ENCODE assay signal across 17 mouse cellular contexts in the genomic region with DNA sequence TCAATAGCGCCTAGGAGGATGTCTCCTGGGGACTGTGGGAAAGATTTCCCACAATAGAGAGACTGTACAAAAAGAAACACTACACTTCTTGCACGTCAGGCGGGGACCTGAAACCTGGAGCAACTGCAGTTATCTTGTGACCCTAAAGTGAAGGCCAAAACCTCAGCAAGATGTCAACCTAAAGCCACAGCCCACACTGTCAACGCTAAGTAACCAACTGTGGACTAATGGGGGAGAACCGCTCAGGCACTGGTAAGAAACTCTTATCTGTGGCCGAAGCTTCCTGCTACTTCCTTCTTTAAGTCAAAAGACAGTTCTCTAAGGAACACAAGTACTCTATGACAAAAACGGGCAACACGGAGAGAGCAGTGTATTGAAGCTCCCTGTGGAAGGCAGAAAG. TPM values are rescaled to one million over a fixed set of nuclear protein-coding genes. Genes with fewer than 3 reads are reported as not detected.
DNase-seq lines count a peak whose midpoint lies in the region; ATAC-seq and TF ChIP-seq lines count a peak whose summit lies in the region.
"Had no signal": no experiment of that assay in that cellular context is flagged by ENCODE, and none has a peak within 500 bp of the region (broad histone marks: within the 10 kb centered on the region; RNA-seq: fewer than 3 reads in every experiment).

No protein-coding gene starts in this region.

- no peak for TF ChIP-seq CTCF in spleen, adult 2 months (IDR thresholded peaks at IDR 0.05; ENCODE audit: extremely low read depth, insufficient read depth, insufficient read length, insufficient replicate concordance)

- WGBS in heart, embryonic 16.5 days, result 46% methylated on average over 8 of the region's 8 CpGs
- 10% methylated on average over 8 of the region's 8 CpGs for WGBS in spleen, adult 2 months
- WGBS in liver, embryonic 12.5 days (ENCODE audit: insufficient replicate concordance), result 18% methylated on average over 8 of the region's 8 CpGs

- TF ChIP-seq POLR2A in spleen, adult 2 months (IDR thresholded peaks at IDR 0.05; ENCODE audit: low read depth, low read length), result no peak

- no peaks in the 10 kb centered on the region for H3K27me3 ChIP-seq in heart, embryonic 16.5 days (ENCODE audit: control insufficient read depth, insufficient read depth, low read length)
- no peaks in the 10 kb centered on the region for H3K27me3 ChIP-seq in spleen, adult 2 months (ENCODE audit: control insufficient read depth, insufficient read depth, low read length)
- H3K27me3 ChIP-seq in liver, embryonic 12.5 days (replicated peaks), result no peaks in the 10 kb centered on the region
- no peaks in the 10 kb centered on the region for H3K27me3 ChIP-seq in splenic B cell, adult 2 months (ENCODE audit: control insufficient read depth, insufficient read depth, low read length, poor library complexity, severe bottlenecking)

- no peak for DNase-seq in heart, adult 11 months
- no peak for DNase-seq in spleen, adult 2 months (ENCODE audit: low read depth in 1 of 2, low spot score in 2 of 2)
- DNase-seq in spleen, postnatal 4 days (ENCODE audit: low spot score in 2 of 2), result no peak
- DNase-seq in splenic B cell, adult 2 months (ENCODE audit: low read depth, low spot score), result peak; percentile 52
- DNase-seq in right cerebral cortex, postnatal 4 days, result no peak
- DNase-seq in urinary bladder, postnatal 25 days (ENCODE audit: low spot score), result no peak
- DNase-seq: adrenal gland, adult 8-10 months; cerebellum, postnatal 36 days; gastrocnemius, postnatal 14 days; kidney, postnatal 4 days; lung, postnatal 36 days had no signal

- ATAC-seq in heart, embryonic 16.5 days (replicated peaks; ENCODE audit: extremely low read depth, insufficient read depth, low FRiP score), result no peak; the same call in 1 of the 2 replicates
- ATAC-seq in liver, embryonic 12.5 days, result 0 out of 2 replicates have a peak, but pooled peaks have one; percentile 12
- ATAC-seq: forebrain, embryonic 14.5 days had no signal

- H3K36me3 ChIP-seq in heart, embryonic 16.5 days (ENCODE audit: control insufficient read depth, insufficient read depth), result peaks cover 13% of the 10 kb centered on the region
- no peaks in the 10 kb centered on the region for H3K36me3 ChIP-seq in spleen, adult 2 months (ENCODE audit: control insufficient read depth, insufficient read depth, low read length)
- H3K36me3 ChIP-seq in liver, embryonic 12.5 days, result peaks cover 73% of the 10 kb centered on the region
- H3K36me3 ChIP-seq in splenic B cell, adult 2 months (ENCODE audit: control insufficient read depth, insufficient read depth, low read length, poor library complexity, severe bottlenecking), result no peaks in the 10 kb centered on the region

- peak overlapping the region; percentile 95 for H3K27ac ChIP-seq in heart, embryonic 16.5 days (ENCODE audit: low read length)
- peak overlapping the region; percentile 53 for H3K27ac ChIP-seq in spleen, adult 2 months (ENCODE audit: insufficient read depth, low read length)
- peak overlapping the region; percentile 61 for H3K27ac ChIP-seq in liver, embryonic 12.5 days

- no peak overlapping the region for H3K4me2 ChIP-seq in heart, embryonic 16.5 days (ENCODE audit: low read depth, low read length)
- H3K4me2 ChIP-seq in liver, embryonic 12.5 days, result peak overlapping the region; percentile 13; the same call in 1 of the 2 replicates

- H3K4me3 ChIP-seq in heart, embryonic 16.5 days (ENCODE audit: low read length), result no peak overlapping the region
- no peak overlapping the region for H3K4me3 ChIP-seq in spleen, adult 2 months (ENCODE audit: extremely low read depth, insufficient read depth, insufficient read length)
- H3K4me3 ChIP-seq in liver, embryonic 12.5 days, result no peak overlapping the region

- H3K9ac ChIP-seq in heart, embryonic 16.5 days (ENCODE audit: low read length), result peak overlapping the region; percentile 65; the same call in 1 of the 2 replicates
- H3K9ac ChIP-seq in liver, embryonic 12.5 days, result no peak overlapping the region

- peaks cover 59% of the 10 kb centered on the region for H3K4me1 ChIP-seq in heart, embryonic 16.5 days (ENCODE audit: control insufficient read depth, insufficient read depth, low read length)
- H3K4me1 ChIP-seq in spleen, adult 2 months (ENCODE audit: control insufficient read depth, insufficient read depth, insufficient read length), result peaks cover 12% of the 10 kb centered on the region; the same call in 1 of the 2 replicates
- H3K4me1 ChIP-seq in liver, embryonic 12.5 days, result peaks cover 69% of the 10 kb centered on the region

- no peaks in the 10 kb centered on the region for H3K9me3 ChIP-seq in heart, embryonic 16.5 days (replicated peaks; ENCODE audit: control insufficient read depth, low read length)
- H3K9me3 ChIP-seq in liver, embryonic 12.5 days (replicated peaks), result no peaks in the 10 kb centered on the region

RNA-seq across cellular contexts. Expression of gene AI413582, which starts 22.7 kb away (rescaled TPM):
- 22.2 and 22.6 TPM in 2 replicates for polyA plus RNA-seq in heart, embryonic 16.5 days (2015; fragmentation: Nextera tagmentation; extraction: Ambion mirVana)
- polyA plus RNA-seq in spleen, adult 2 months (2012; rRNA removed), result 72.6 and 89.9 TPM in 2 replicates
- polyA plus RNA-seq in liver, embryonic 12.5 days (2016; fragmentation: Nextera tagmentation; extraction: Ambion mirVana), result 14.1 and 16.8 TPM in 2 replicates

RNA-seq across cellular contexts. Expression of gene Hmga1, which starts 31.9 kb away (rescaled TPM):
- polyA plus RNA-seq in heart, embryonic 16.5 days (2015; fragmentation: Nextera tagmentation; extraction: Ambion mirVana), result 135 and 186 TPM in 2 replicates
- 78.5 and 124 TPM in 2 replicates for polyA plus RNA-seq in spleen, adult 2 months (2012; rRNA removed)
- 295 and 306 TPM in 2 replicates for polyA plus RNA-seq in liver, embryonic 12.5 days (2016; fragmentation: Nextera tagmentation; extraction: Ambion mirVana)

RNA-seq across cellular contexts. Expression of gene Nudt3, which starts 35.1 kb away (rescaled TPM):
- polyA plus RNA-seq in heart, embryonic 16.5 days (2015; fragmentation: Nextera tagmentation; extraction: Ambion mirVana), result 162 and 176 TPM in 2 replicates
- 43.2 and 55.6 TPM in 2 replicates for polyA plus RNA-seq in spleen, adult 2 months (2012; rRNA removed)
- 51.2 and 53.9 TPM in 2 replicates for polyA plus RNA-seq in liver, embryonic 12.5 days (2016; fragmentation: Nextera tagmentation; extraction: Ambion mirVana)

RNA-seq across cellular contexts. Expression of gene RPS10-NUDT3, which starts 46.8 kb away (rescaled TPM):
- polyA plus RNA-seq in heart, embryonic 16.5 days (2015; fragmentation: Nextera tagmentation; extraction: Ambion mirVana), result not detected in 2 replicates
- polyA plus RNA-seq in spleen, adult 2 months (2012; rRNA removed), result not detected in 2 replicates
- polyA plus RNA-seq in liver, embryonic 12.5 days (2016; fragmentation: Nextera tagmentation; extraction: Ambion mirVana), result not detected in 2 replicates
- polyA plus RNA-seq: embryonic facial prominence, embryonic 14.5 days; forebrain, embryonic 14.5 days; intestine, embryonic 14.5 days; liver, adult 2 months had no signal

RNA-seq across cellular contexts. Expression of gene Rps10, which starts 48.2 kb away (rescaled TPM):
- 511 and 514 TPM in 2 replicates for polyA plus RNA-seq in heart, embryonic 16.5 days (2015; fragmentation: Nextera tagmentation; extraction: Ambion mirVana)
- 1,319 and 1,587 TPM in 2 replicates for polyA plus RNA-seq in spleen, adult 2 months (2012; rRNA removed)
- 898 and 941 TPM in 2 replicates for polyA plus RNA-seq in liver, embryonic 12.5 days (2016; fragmentation: Nextera tagmentation; extraction: Ambion mirVana)
